Mouse (Mus musculus): ENCODE data around the gene Wrap53. TPM values are rescaled to one million over a fixed set of nuclear protein-coding genes. Genes with fewer than 3 reads are reported as not detected.
"Not testable (repeated sequence)": the region's sequence is repeated elsewhere in the genome, so short reads cannot be mapped to it uniquely, and the experiment has no call there.

The Wrap53 gene
- polyA plus RNA-seq, 2 experiments from 2014 or later = 25.6 to 27.6 TPM

DNA sequence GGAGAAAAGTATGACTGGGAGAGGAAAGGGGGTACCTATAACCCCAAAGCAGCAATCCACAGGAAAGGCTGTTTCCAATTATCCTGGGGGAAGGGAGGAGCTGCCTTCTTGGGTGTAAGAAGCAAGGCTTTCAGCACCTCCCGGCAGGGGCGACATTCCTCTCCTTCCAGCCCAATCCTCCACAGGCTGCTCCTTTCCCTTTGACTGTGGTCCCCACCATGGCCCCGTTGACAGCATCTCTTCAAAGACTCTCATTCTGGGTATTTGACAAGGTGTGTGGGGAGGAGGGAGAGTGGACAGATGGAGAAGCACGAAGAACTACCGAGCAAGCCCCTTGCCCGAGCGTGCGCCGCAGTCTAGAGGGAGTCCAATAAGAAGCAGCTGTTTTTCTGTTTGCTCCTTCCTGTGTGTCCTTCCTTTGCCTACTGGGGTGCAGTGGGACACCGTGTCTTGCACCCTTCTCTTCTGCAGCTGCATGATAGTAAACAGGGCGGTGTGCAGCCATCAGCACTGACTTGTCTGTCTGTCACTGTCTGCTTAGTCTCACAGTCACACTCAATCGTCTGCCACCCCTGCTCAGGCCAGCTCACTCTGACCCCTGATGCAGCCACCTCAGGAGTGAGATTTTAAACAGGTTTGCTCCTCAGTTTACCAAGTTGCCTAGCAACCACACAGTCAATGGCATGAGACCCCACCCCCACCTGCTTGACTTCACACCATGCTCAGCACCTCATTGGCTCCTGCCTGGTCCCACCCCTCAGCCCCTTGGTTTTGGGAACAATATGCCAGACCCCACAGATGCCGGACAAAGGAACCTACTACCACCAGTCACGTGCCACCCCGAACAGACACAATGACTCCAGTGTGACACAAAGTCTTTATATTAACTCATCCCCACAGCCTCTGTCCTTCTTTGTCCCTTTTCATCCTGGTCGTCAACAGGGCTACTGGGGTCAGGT is 18.9 kb downstream of the Wrap53 start:
- no peak for ATAC-seq

DNA sequence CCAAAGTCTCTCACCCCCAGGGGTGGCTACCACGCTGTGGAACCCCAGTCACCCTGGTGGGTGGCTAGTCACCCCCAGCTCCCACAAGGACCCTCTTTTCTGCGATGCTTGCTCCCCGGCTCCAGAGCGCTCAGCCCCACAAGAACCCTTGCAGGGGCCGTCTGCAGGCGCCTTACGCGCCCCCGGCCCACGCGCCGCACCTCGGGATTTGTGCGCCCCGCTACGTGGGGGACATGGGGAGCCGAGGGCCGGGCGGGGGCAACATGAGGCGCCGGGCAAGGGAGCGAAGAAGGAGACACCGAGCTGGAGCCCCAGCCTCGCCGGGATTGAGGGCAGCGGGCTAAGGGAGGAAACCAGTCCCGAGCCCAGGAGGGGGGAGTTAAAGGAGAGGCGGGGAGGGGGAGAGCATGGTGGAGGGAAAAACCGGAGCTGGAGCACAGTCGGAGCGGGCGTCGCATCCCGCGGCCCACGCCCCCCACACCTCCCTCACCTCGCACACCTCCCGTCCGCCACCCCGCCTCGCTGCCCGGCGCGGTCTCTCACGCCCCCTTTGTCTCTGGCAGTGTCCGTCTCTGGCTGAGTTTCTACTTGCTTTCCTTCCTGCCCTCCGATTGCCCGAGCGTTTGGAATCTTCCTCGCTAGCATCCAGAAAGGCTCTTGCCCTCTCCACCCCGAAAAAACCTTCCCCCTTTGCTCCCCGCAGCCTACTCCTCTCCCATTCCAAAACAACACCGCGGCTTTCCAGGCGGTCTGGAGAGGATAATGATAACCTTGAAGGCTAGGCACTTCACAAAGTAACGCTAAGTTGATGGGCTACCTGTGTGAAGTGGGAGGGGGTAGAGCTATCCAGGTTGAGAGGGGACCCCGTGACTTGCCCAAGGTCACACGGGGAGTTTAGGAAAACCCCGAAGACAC is 19.9 kb downstream of the Wrap53 start, which contains the start of gene Efnb3:
TSS of gene Efnb3 (minus strand) at position 355 of the 915 bp plus-strand sequence.
- ATAC-seq = no peak

DNA sequence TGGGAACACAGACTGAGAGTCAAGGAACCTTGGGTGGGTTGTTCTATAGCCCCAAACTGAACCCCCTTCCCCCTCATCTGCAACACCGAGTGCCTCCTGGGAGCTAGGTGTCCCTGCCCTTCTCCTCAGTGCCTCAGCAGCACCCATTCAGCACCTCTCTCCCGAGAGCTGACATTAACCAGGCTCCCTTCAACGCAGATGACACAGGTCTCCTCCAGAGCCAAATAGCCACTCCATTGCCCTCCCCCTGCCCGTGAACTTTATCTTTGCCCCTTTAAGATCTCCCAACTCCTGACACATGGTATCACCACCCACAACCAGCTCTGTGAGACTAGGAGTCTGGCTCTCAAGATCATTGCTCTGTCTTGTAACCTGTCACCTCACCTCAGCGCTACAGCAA is 20.9 kb downstream of the Wrap53 start:
- ATAC-seq = no peak

DNA sequence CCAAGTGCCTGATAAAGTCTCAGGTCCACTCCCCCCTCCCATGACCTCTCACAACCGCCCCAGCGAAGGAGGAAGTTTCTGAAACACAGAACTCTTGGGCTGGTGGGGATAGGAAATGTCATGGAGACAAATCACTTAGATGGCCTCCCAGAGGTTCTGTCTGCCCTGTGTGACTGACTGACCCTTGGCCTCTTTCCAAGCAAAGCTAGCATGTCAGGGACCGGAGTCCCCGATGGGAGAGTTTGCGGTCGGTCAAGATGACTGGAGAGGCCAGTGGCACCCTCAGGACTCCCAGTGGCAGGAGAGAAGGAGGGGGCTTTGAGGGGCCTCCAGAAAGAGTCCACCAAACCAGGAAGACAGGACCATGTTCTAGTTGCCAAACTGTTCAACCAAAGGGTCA is 21.3 kb downstream of the Wrap53 start:
- no peak for ATAC-seq

DNA sequence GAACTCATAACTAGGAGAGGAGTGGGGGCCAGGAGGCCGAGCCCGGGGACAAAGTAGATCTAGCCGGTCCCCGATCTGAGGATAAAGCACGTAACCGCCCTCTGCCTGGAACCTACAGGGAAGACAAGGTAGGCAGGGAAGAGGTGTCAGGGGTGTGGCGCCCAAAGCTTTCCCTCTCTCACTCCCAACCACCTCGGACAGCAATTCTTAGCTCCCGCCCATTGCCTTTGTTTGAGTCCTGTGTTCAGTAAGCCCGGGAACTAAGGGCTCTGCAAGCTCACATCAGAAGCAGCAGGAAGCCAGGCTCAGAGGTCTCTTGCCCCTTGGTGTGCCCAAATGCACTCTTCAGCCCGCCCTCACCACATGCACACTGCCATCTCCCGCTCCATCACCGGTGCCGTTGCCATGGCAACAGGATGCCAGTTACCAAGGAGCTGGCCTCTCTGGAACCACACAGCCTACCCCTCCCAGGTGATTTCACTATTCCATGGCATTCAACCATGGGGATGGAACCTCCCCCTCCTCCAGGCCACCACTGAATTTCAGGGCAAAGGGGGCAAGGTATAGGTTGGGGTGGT is 22.6 kb downstream of the Wrap53 start:
- ATAC-seq = no peak

DNA sequence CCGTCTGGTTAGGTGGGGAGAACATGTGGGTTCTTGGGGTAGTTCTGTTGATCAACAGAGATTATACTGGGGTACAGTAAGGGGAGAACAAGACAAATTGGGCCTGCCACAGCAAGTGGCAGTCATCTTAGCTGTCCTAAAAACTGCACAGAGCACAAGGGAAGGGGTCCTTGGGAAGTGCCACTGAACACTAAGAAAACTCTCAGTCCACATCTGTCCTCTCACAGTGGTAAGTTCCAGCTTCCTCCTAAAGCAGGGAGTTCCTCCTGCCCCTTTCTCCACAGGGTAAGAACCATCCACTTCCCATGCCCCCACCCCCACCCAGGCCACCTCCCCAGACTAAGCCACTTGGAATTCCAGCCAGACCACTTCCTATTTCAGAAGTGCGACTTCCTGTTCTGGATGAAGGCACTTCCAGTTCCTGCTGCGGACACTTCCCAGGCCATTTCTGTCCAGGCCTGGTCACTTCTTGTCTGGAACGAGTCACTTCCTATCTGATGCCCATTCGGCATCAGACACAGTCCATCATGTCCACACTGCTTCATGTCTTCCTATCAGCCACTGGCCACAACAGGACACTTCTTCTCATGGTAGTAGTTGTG is 25.4 kb downstream of the Wrap53 start:
- no peak for ATAC-seq

DNA sequence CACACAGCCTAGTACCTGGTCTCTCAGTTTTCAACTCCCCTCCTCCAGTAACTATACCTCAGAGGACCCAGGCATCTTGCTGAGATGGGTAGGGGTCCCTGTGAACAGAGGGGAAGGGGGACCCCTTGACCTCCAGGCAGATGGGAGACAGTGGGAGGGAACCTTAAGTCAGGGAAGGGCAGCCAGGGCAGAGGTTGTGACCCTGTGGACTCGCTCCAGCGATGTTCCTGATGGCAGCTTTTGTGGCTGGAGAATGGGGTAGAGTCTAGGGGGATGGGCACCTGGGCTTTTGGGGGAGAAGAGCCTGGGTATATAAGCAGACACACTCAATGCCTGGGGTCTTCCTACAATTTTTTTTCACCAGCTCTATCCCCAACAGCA is 26.7 kb downstream of the Wrap53 start:
- ATAC-seq = no peak

DNA sequence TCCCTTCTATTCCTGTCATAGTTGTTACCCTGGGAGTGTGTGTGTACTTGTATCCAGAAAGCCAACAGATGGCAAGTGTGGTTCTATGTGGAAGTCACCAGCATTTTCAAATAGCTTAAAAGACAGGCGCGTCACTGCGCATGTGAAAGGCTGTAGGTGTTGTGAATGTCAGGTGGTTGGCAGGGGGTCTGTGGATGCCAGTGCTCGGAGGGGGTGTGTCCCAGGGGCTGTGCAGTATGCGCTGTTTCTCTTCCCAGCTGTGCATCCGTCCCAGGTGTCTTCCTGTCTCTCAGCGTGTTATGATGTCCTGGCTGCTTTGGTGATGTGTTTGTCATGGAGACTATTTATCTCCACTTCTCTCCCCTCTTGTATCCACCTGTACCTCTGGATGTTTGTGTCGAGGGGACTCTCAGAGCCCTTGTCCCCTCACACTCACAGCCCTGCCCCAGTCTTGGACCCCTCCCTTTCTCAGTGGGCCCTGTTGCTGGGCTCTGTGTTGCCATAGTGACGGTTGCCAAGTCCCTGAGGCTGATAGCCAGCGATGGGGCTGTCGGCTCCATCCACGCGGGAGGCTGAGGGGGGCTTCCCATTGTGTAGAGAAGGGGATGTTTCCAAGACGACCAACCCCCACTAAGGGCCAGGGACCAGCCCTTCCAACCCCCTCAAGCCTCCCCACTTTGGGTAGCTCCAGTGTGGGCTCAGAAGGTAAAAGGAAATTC is 27.3 kb downstream of the Wrap53 start:
- no peak for ATAC-seq

DNA sequence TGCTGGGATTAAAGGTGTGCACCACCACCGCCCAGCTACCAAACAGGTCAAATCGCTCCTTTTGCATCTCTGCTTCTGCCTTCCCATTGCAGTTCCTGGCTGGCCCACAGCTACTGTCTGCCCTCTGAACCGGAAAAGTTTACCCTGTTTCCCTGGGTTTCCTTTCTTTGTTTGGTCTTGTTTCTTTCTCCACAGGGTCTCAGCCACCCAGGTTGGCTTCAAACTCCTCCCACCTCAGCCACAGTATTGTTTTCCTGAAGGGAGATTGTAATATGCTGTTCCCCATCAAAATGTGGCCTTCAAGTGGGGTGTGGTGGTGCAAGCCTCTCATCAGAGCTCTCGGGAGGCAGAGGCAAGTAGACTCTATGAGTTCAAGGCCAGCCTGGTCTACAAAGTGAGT is 28.7 kb downstream of the Wrap53 start:
- ATAC-seq = no peak

DNA sequence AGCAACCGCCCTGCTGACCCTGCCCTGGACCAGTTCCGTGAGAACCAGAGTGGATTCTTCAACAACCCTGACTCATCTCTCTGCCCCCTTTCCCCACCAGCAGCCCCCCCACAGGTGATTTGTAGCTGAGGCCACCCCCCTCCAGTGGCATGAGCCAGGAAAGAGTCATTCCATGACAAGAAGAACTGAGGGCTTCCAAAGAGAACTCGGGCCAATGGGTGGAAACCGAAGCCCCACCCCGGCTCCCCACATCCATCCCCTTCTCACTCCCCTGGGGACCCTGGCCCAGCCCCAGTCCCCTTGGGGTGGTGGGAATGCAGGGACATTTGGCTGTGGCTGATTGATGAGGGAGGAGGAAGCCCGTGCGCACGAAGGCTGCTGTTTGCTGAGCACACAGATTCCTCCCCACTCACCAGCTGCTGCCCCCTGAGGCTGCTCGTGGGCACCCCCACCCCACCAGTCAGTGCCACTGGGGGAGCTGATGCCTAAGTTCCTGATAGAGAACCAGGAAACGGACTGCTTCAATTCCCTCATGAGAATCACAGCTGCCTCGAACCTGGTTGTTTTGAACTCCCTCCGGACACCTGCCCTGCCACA is 30.9 kb downstream of the Wrap53 start, which contains the start of gene Dnah2:
TSS of gene Dnah2 (minus strand) at position 51 of the 597 bp plus-strand sequence.
- no peak for ATAC-seq

DNA sequence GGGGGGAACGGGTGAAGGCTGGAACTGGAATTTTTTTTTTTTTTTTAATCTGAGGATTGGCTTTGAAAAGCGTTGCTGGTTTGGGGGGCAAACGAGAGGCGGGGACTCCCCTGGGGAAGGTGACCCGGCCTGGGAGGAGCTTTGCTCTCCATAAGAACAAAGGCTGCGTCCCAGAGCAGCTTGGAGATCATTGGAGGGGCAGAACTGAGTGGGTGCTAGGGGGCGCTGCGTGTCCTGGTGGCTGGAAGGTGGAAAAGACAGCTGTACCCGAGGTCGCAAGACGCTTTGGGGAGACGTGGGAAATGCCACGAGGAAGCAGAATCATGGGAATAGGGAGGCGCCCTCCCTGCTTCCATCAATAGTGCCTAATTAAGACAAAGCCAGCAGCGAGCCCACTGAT is 33.0 kb downstream of the Wrap53 start:
- ATAC-seq = no peak

DNA sequence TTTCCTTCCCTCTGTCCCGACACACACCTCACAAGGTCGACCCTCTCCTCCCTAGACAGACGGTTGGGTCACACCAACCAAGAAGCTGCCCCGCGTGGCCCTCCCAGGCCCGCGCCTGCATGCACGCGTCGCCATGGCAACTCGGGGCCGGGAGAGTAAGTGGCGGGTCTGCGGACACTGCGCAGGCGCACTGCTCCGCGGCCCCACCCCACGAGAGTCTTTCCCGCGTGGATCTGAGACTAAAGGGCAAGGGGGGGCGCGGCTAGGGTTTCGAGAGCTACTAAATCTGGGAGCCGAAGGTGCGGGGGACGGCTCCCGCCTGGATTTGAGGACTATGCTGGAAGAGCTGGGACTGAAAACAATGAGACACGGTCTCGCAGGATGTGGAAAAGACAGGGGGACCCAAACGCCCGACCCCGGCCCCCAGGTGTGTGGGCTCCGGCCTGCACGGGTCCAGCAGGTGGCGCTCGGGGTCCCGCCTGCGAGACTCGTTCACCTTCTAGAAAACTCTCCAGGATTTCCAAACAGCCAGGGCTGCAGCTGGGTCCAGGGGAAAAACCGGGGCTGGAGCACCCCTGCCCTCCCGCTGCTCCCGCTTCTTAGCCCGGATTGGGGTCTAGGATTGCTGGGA is 33.5 kb downstream of the Wrap53 start:
- no peak for ATAC-seq

DNA sequence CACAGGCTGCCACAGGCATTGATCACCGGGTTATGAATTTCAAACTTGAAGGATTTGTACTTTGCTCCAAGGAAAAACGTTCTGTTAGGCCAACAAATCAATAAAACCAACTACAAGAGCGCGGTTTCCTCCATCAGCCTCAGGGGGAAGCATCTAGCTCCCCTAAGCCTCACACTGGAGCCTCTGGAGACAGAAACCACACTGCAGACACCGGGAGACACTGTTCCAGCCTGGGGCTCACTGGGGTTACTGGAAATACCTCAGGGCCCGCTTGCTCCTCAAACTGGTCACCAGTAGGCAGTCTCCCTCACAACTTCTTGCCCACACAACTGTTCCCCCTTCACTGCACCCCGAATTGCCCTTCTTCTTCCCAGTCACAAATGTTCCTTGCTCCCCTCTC is 34.1 kb downstream of the Wrap53 start:
- ATAC-seq = no peak

DNA sequence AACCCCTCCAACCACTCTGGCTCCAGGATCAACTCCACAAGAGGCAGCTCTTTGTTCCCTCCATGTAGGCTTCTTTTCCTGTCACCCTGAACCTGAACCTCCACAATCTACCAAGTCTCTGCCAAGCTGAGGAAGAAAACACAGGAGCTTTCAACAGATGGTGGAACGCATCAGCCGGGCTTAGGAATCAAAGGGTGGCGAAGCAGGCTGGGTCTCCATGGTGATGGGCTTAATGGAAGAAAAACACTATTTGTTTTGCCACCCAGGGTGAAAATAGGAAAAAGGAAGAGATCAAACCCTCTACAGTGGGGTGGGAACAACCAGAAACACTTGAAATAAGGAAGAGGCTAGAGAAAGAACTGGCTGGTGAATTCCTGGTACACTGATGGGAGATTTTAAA is 36.5 kb downstream of the Wrap53 start:
- no peak for ATAC-seq

DNA sequence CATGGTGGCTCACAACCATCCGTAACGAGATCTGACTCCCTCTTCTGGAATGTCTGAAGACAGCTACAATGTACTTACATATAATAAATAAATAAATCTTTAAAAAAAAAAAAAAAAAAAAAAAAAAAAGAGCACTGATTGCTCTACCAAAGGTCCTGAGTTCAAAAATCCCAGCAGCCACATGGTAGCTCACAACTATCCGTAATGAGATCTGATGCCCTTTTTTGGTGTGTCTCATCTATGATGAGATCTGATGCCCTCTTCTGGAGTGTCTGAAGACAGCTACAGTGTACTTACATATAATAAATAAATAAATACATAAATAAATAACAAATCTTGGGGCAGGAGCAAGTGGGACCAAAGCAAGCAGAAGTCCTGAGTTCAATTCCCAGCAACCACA is 38.3 kb downstream of the Wrap53 start:
- not testable (repeated sequence) for ATAC-seq

DNA sequence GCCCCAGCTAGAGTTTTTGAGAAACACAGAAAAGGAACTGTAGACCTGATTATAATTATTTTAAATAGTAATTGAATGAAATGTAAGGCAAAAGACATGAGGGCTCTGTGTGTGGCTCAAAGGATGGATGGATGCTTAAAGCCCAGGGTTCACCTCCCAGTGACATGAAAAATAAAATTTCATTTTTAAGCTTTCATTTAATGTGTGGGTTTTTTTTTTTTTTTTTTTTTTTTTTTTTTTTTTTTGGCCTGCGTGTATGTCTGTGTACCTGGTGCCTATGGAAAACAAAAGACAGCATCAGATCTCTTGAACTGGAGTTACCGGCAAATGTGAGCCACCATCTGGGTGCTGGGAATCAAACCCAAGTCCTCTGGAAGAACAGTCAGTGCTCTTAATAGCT is 39.4 kb downstream of the Wrap53 start:
- ATAC-seq = no peak

DNA sequence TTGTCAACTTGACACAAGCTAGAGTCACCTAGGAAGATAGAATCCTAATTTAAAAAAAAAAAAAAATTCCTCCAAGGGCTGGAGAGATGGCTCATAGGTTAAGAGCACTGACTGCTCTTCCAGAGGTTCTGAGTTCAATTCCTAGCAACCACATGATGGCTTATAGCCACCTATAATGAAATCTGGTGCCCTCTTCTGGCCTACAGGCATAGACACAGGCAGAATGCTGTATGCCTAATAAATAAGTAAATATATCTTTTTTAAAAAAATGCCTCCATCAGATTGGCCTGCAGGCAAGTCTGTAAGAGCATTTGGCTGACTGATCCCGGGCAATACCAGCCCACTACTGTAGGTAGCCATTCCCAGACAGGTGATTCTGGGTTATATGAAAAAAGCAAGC is 45.1 kb downstream of the Wrap53 start:
- ATAC-seq = no peak

DNA sequence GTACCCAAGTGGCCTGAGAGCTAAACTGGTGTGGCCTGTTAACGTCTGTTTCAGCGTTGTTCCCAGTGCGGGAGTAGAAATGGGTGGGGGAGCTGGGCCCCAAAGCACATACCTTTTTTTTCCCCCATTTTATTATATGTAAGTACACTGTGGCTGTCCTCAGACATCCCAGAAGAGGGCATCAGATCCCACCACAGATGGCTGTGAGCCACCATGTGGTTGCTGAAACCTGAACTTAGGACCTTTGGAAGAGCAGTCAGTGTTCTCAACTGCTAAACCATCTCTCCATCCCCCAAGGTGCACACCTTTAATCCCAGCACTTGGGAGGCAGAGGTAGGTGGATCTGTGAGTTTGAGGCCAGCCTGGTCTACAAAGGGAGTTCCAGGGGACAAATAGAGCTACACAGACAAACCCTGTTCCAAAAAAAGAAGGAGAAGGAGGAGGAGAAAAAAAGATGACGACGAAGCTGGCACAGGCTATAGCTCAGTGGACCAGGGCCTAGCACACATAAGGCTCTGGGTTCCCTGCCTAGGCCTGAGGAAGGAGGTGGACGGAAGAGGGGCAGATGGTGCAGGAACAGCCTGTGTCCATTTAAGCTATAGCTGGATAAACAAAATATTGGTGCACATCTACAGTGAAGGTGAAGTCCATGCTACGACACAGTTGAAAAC is 47.4 kb downstream of the Wrap53 start:
- no peak for ATAC-seq

DNA sequence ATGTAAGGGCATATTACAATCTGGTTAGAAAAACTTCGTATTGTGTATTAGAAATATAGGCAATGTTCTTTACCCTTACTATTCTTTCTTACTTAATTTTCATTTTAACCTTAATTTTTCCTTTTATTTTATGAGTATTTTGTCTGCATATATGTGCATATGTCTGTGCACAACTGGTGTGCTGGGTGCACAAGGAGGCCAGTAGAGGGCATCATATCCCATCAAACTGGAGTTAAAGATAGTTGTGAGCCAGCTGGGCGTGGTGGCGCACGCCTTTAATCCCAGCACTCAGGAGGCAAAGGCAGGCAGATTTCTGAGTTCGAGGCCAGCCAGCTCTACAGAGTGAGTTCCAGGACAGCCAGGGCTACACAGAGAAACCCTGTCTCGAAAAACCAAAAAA is 49.3 kb downstream of the Wrap53 start:
- not testable (repeated sequence) for ATAC-seq

DNA sequence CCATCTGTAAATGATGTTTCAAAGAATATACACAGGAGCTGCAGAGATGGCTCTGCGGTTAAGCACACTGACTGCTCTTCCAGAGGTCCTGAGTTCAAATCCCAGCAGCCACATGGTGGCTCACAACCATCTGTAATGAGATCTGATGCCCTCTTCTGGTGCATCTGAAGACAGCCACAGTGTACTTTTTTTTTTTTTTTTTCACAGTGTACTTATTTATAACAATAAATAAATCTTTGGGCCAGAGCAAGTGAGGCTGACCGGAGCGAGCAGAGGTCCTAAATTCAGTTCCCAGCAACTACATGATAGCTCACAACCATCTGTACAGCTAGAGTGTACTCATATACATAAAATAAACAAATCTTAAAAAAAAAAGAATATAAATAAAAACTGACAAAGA is 49.8 kb downstream of the Wrap53 start:
- ATAC-seq = not testable (repeated sequence)
